Mouse (Mus musculus) lung, postnatal 10 days (tissue): ENCODE results near the gene Atf6b.

Source experiments
- DNase-seq: peaks from one replicate; pipeline ENCODE4 v3.0.0; 2021

Gene Atf6b

DNA sequence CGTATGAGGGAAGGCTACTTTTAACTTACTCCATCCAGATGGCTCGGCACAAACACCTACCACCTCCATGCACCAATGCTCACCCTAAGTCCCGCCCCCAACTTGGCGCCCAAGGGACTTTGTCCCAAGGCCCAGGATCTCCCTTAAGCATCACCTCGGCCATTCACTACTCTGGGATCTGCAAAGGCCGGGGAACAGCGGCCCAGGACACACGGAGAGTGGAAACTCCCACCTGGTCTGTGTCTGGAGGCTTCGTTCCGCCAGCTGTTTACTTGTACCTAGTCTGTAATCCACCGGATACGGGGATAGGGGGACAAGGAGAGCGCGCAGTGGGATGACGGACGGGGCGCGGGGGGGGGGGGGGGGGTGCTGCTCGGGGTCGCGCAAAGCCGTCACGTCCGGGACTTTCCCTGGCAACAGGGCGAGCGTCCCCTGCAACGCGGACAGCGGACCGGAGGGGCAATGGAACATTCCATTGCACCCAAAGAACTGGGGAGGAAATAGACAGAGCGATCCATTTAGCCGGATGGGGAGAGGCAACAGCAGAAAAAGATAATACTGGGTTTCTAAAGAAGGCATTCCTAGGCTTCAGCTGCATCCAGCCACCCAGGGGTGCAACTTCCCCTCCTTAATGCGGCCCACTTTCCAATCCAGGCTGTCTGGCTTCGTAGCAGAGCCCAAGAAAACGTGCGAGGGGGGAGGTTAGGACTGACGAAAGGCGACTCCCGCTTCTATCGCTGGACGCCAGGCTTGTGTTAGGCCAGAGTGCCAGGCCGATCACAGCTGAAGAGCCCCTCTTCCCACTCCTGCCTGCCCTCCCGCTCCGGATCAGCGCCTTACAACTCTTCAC, 19.6 kb upstream of the Atf6b start:
- DNase-seq = peak; percentile 94

GRCm38 (mm10) chr17:34627943-34628643, 18.9 kb upstream of the Atf6b start, which contains the start of gene Ppt2:
Ppt2 (minus strand) TSS chr17:34628510.
- DNase-seq = peak; percentile 32

DNA sequence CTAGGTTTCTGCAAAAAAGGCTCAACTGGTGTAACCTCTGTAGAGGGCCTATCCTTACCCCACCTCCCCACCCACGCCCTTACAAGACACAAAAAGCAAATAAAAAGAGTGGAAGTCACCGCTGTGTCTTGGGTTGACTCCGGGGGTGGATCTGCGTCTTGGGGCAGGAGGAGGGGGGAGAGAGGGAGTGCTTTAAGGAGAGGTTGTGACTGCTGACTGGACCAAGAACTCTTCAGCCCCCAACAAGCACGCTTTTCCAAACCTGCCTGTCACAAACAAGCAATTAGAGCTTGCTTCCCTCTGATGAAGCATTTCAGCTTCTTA, 18.3 kb upstream of the Atf6b start:
- DNase-seq = no peak

DNA sequence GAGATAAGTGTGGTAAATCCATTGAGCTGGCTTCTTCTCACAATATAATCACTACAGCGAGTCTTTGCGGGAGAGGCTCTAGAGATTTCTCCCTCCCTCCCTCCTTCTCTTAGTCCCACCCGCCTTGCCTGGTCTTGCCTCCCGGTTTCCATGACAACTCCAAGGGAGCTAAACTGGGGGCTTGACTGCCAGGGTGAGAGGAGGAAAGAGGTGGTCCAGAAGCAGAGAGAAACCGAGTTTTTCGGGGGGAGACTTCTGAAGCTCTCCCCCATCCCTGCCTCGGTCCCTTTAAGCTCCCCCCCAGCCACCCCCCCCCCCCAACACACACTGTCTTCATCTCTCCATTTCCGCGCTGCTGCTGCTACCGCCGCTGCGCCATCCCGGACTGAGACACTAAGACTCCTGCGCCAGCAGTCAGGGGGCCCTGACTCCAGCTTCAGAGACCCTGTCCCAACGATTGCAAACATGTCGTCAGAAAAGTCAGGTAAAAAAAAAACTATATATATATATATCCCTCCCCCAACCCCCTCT, 17.7 kb upstream of the Atf6b start, which contains the start of gene Prrt1:
Gene Prrt1, plus strand, starts transcription at position 313 of the 531 bp plus-strand sequence.
- no peak for DNase-seq

GRCm38 (mm10) chr17:34629796-34630603, 16.9 kb upstream of the Atf6b start:
- no peak for DNase-seq

DNA sequence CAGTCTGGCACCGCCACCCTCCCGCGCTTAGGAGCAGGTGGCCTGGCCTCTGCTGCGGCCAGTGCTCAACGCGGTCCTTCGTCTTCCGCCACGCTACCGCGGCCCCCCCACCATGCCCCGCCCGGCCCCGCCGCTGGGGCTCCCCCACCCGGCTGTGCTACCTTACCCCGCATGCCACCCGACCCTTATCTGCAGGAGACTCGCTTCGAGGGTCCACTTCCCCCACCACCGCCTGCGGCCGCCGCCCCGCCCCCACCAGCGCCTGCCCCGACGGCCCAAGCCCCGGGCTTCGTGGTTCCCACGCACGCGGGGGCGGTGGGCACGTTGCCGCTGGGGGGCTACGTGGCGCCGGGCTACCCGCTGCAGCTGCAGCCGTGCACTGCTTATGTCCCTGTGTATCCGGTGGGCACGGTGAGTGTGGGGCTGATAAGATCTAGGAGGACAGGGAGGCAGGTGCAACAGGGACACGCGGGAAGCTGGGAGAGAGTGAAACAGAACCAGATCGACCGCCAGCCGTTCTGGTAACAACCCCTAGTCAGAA, 16.1 kb upstream of the Atf6b start:
- no peak for DNase-seq

DNA sequence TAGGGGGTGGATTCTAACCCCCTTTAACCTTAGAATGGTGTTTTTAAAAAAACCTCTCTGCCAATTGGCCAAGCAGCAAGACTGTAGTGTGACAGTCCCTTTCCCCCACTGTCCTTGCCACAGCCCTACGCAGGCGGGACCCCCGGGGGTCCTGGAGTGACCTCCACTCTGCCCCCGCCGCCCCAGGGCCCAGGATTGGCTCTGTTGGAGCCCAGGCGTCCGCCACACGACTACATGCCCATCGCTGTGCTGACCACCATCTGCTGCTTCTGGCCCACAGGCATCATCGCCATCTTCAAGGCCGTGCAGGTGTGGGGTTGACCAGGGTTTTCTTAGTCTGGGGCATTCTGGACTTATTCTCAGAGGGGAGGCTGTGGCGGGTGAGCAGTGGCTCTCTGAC, 15.3 kb upstream of the Atf6b start:
- DNase-seq = no peak

DNA sequence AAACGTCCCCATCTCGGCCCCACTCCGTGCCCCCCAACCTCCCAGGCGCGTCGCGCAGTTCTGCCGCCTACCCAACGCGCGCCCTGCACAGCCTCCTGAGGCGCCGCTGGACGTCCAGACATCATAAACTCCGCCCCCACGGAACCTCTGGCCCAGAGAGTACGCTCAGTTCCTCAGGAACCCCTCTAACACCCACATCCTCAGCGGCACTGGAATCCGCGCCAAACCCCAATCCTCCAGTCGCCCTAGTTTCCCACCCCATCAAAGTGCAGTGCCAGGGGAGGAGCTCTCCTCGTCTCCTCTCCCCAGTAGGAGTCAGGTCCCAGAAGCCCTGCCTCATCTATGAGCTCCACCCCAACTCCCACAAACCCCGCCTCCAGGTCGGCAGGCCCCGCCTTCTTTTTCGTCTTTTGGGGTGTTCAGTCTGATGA, 14.7 kb upstream of the Atf6b start:
- peak; percentile 92 for DNase-seq

- DNase-seq = no peak
Measured at GRCm38 (mm10) chr17:34635671-34636070, 11.3 kb upstream of the Atf6b start.

- no peak for DNase-seq
Measured at GRCm38 (mm10) chr17:34637459-34637858, 9.5 kb upstream of the Atf6b start.

DNA sequence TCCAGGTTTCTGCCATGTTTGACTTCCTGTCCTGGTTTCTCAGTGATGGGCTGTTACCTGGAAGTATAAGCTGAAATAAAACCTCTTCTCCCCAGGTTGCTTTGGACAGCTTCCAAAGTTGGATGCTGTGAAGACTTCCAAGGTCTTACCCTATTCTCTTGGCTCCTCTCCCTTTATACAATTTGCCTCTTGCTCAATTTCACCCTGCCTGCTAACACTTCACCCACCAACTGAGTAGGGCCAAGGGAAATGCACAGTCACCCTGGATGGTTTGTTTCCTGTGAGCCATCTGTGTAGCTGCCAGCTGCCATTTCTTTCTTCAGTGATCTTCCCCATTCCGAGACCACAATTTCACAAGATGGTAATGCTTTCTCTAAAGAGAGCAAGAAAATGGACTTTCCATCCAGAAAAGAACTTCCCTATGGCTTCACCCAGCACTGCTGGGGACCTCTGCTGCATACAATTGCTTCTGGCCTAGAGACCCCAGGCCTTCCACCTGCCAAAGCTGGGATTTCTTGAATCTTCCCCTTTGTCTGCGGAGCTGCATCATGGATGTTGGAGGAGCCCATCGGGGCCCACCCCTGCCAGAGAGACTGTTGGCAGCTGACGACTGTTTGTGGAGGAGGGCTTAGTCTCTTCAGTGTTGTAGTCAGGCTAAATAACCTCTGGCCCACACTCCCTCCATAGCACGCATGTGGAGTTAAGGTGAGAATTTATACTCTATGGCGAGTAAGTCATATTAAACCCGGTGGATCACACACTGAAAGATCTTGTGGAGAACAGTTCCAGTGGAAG, 7.3 kb upstream of the Atf6b start:
- DNase-seq = no peak

DNA sequence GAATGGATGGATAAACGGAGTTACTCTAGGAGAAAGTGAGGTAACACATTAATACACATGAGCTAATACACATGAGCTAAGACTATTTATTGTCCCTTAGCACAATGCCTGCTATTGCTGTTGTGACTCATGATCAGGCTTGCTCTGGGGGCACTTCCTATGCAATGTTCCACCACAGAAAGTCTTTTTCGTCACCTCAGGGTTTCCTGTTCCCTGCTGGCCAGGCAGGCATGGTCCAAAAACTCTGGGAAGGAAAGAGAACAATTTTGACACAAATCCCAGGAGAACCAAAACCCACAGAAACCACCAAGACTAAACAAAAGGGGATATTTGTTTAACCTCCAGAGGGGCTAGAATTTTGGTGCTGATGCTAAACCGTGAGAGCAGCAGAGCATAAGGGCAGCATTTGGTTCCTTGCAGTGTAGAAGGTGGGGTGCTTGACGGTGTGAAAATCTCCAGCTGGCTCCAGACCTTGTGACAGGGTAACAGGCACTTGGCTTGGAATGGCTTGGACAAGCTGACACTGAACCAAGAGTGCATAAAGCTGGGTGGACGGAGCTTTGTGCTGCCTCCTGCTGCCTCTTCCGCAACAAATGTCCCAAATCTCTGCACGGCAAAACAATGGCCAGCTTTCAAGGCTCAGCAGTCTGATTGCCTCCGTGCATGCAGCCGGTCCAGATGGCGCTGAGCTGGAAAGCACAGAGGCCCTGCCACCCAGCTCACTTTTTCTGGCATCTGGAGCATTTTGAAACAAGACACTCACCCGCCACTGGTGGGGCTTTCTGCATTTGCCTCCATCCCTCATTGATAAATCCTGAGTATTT, 6.0 kb upstream of the Atf6b start:
- DNase-seq = peak; percentile 72

- DNase-seq = no peak
Measured at GRCm38 (mm10) chr17:34641945-34642344, 5.0 kb upstream of the Atf6b start.

GRCm38 (mm10) chr17:34643379-34643778, 3.6 kb upstream of the Atf6b start:
- no peak for DNase-seq

- DNase-seq = no peak
Measured at GRCm38 (mm10) chr17:34643944-34644343, 3.0 kb upstream of the Atf6b start.

GRCm38 (mm10) chr17:34644608-34645007, 2.3 kb upstream of the Atf6b start, which contains the start of gene Fkbpl:
Fkbpl (plus strand) TSS chr17:34644764.
- DNase-seq = peak; percentile 98

- DNase-seq = no peak
Measured at GRCm38 (mm10) chr17:34645256-34645829, 1.6 kb upstream of the Atf6b start.

- DNase-seq = peak; percentile 30
Measured at GRCm38 (mm10) chr17:34645831-34646511, 975 bp upstream of the Atf6b start.

GRCm38 (mm10) chr17:34648141-34648890, 1.4 kb downstream of the Atf6b start:
- DNase-seq = no peak
